ENCODE assay signal across 8 mouse cellular contexts in the genomic region with DNA sequence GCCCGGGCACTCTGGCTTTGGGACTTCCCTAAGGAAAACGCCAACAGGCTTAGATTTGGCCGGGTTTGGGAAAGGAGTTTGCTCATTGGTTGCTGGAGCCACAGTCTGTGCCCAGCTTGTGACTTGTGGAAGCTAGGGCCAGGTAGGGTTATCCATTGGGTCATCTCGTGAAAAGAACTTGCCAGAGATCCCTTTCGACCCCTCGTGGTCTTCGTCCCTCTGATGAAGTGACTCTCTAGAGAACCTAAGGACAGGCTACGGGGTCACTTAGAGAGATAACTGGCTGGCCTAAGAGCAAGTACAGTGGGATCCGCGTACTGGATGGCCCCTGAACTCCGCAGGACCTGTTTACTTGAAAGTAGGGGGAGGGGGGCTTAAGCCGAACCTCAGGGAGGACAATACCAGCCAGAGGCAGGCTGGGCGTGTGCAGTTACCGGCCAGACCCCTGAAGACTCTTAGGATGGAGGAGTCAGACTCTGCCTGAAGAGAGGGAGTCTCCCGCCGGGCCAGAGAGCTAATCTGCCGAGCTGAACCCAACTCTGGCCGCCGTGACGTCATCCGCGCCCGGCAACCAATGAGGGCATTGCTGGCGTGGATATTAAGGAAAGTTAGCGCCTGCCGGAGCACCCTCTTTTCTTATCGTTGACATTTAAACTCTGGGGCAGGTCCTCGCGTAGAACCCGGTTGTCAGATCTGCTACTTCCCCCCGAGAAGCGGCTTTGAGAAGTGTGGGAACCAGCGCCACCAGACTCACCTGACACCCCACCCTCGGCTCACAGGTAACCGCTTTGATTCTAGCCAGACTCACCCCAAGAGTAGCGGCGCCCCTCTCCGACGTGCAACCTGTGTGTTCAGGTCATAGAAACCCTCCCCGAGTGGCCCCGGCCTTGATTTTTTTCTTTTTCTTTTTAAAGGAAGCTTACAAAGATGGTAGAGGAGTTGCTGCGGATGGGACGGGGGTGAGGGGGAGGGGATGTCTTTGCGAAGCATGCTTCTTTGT. TPM values are rescaled to one million over a fixed set of nuclear protein-coding genes. Genes with fewer than 3 reads are reported as not detected.
A peak's percentile ranks its signal among the peaks of the same experiment; 100 is the strongest.
DNase-seq lines count a peak whose midpoint lies in the region; ATAC-seq lines count a peak whose summit lies in the region.

TSS of gene Pax6 (plus strand) at position 630 of the 1,000 bp plus-strand sequence.

- H3K4me2 ChIP-seq in heart, embryonic 15.5 days: peak within 1 kb of the TSS; percentile 36
- H3K4me2 ChIP-seq in embryonic facial prominence, embryonic 13.5 days: peak within 1 kb of the TSS; percentile 38
- peak within 1 kb of the TSS; percentile 46 for H3K4me2 ChIP-seq in limb, embryonic 13.5 days (replicated peaks)

- no peaks in the 10 kb centered on the region for H3K36me3 ChIP-seq in heart, embryonic 15.5 days
- no peaks in the 10 kb centered on the region for H3K36me3 ChIP-seq in embryonic facial prominence, embryonic 13.5 days
- H3K36me3 ChIP-seq in limb, embryonic 13.5 days: no peaks in the 10 kb centered on the region

- no peaks in the 10 kb centered on the region for H3K9me3 ChIP-seq in heart, embryonic 15.5 days (replicated peaks)
- no peaks in the 10 kb centered on the region for H3K9me3 ChIP-seq in embryonic facial prominence, embryonic 13.5 days
- H3K9me3 ChIP-seq in limb, embryonic 13.5 days: no peaks in the 10 kb centered on the region

- peaks cover 100% of the 10 kb centered on the region for H3K27me3 ChIP-seq in heart, embryonic 15.5 days
- H3K27me3 ChIP-seq in embryonic facial prominence, embryonic 13.5 days: peaks cover 100% of the 10 kb centered on the region
- H3K27me3 ChIP-seq in limb, embryonic 13.5 days: peaks cover 100% of the 10 kb centered on the region

- ATAC-seq in heart, embryonic 15.5 days (replicated peaks; ENCODE audit: insufficient number of reproducible peaks, insufficient read depth, low FRiP score, low read depth): no peak
- no peak for ATAC-seq in embryonic facial prominence, embryonic 13.5 days (ENCODE audit: insufficient number of reproducible peaks, insufficient read depth, low FRiP score, low TSS enrichment, low read depth)
- no peak for ATAC-seq in limb, embryonic 13.5 days (ENCODE audit: low FRiP score, low read depth)

- DNase-seq in heart, adult 8-10 months (ENCODE audit: low spot score): no peak
- DNase-seq in R1 (ENCODE audit: low read depth, low spot score): peak; percentile 65
- DNase-seq in retina, postnatal 1 day: peak; percentile 90
- DNase-seq in adrenal gland, postnatal 10 days: no peak
- DNase-seq in spleen, postnatal 36 days (ENCODE audit: low spot score in 2 of 2): no peak

- 1% methylated on average over 44 of the region's 44 CpGs for WGBS in heart, embryonic 15.5 days
- under 1% methylated on average over 44 of the region's 44 CpGs for WGBS in embryonic facial prominence, embryonic 13.5 days
- 2% methylated on average over 44 of the region's 44 CpGs for WGBS in limb, embryonic 13.5 days

- H3K4me3 ChIP-seq in heart, embryonic 15.5 days: peak within 1 kb of the TSS; percentile 19
- peak within 1 kb of the TSS; percentile 20 for H3K4me3 ChIP-seq in embryonic facial prominence, embryonic 13.5 days
- peak within 1 kb of the TSS; percentile 22 for H3K4me3 ChIP-seq in limb, embryonic 13.5 days

- peaks cover 25% of the 10 kb centered on the region for H3K4me1 ChIP-seq in heart, embryonic 15.5 days (replicated peaks)
- H3K4me1 ChIP-seq in embryonic facial prominence, embryonic 13.5 days: peaks cover 15% of the 10 kb centered on the region
- H3K4me1 ChIP-seq in limb, embryonic 13.5 days: peaks cover 18% of the 10 kb centered on the region; the same call in 1 of the 2 replicates

- no peak within 1 kb of the TSS for H3K27ac ChIP-seq in heart, embryonic 15.5 days
- H3K27ac ChIP-seq in embryonic facial prominence, embryonic 13.5 days: no peak within 1 kb of the TSS
- H3K27ac ChIP-seq in limb, embryonic 13.5 days: no peak within 1 kb of the TSS

- no peak within 1 kb of the TSS for H3K9ac ChIP-seq in heart, embryonic 15.5 days
- no peak within 1 kb of the TSS; the same call in 1 of the 2 replicates for H3K9ac ChIP-seq in embryonic facial prominence, embryonic 13.5 days
- H3K9ac ChIP-seq in limb, embryonic 13.5 days: no peak within 1 kb of the TSS

RNA-seq across cellular contexts. Expression of gene Pax6, which starts in this region (rescaled TPM):
- 0.05 and 0.18 TPM in 2 replicates for polyA plus RNA-seq in heart, embryonic 15.5 days (2015; fragmentation: Nextera tagmentation; extraction: Ambion mirVana)
- total RNA-seq in heart, adult 8-10 months (2022): not detected
- 1.6 and 3.2 TPM in 2 replicates for polyA plus RNA-seq in embryonic facial prominence, embryonic 13.5 days (2015; fragmentation: Nextera tagmentation; extraction: Ambion mirVana)
- 0.39 and 0.55 TPM in 2 replicates for polyA plus RNA-seq in limb, embryonic 13.5 days (2015; fragmentation: Nextera tagmentation; extraction: Ambion mirVana)
- under 1 TPM in 1 of 2 experiments, not detected in 1; 0.36 TPM for total RNA-seq in adrenal gland, postnatal 10 days (2021)

Comparison
In these comparisons a context has a peak if more than half of its experiments do, and no peak if none do; other contexts are left out.
1. DNase-seq: peak in R1 (single experiment) and retina, postnatal 1 day (single experiment); none in heart, adult 8-10 months (single experiment), adrenal gland, postnatal 10 days (single experiment) and spleen, postnatal 36 days (0 of 2).
2. Peak in every context shown above with its lines, with median percentiles within 50 percentile points of each other: H3K4me2 ChIP-seq and H3K4me3 ChIP-seq.